Mouse (Mus musculus): ENCODE measurements around the gene Kifc3.

DNA sequence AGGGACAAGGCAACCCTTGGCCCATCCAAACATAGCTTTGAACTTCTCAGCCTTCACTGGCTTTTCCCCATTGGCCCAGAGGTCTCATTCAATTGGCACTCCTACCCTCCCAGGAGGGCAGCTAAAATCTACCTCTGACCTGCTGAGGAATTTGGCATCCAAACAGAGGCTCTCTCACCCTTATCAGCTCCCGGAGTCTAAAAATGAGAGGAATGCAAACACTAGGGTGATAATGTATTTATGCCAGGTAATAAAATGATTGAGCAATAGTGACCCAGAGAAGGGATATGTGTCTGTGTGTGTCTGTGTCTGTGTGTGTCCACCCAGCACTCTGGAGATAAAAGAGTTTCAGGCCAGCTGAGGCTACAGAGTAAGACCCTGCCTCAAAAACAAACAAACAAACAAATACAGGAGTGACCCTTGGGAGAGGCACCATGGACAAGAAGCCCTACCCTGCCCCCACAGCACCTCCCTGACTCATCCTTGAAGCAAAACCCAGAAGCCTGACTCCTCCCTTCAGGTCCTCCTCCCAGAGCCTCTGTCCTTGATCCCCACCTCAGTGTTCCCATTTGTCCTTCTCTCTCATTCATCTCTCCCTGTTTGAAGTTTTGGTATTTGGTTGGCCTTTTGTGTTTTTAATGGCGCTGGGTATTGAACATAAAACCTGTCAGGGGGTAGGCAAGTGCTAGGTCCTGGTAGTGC lies 56.4 kb downstream of the Kifc3 start:
- TF ChIP-seq POLR2A (IDR thresholded peaks at IDR 0.05; ENCODE audit: low read depth, low read length) (no peak), CTCF (IDR thresholded peaks at IDR 0.05; ENCODE audit: extremely low read depth, insufficient read length, insufficient replicate concordance, low read depth, low read length) (no peak)

Data from small intestine, adult 2 months (tissue).